Mouse (Mus musculus) heart, embryonic 14.5 days (tissue): ENCODE results near the gene 3100002H09Rik. TPM values are rescaled to one million over a fixed set of nuclear protein-coding genes. Genes with fewer than 3 reads are reported as not detected.

ENCODE experiments used
- polyA plus RNA-seq: library from polyadenylated mRNA; unstranded; fragments of >200 nt; fragmentation: Nextera tagmentation; extraction: Ambion mirVana; gene quantifications from 2 replicates; pipeline ENCODE4 v1.2.1, GENCODE M21; 2014

The 3100002H09Rik gene
- polyA plus RNA-seq, 1 experiment from 2014 or later: not detected

Other genes starting within 250 kb of the 3100002H09Rik start
- 0.19 and 0.20 TPM in 2 replicates for gene Pou3f1, start 46.0 kb upstream of the 3100002H09Rik start, polyA plus RNA-seq
- 38.8 and 42.5 TPM in 2 replicates for gene Utp11, start 82.8 kb upstream of the 3100002H09Rik start, polyA plus RNA-seq
- 6.8 and 7.0 TPM in 2 replicates for gene Fhl3, start 89.9 kb upstream of the 3100002H09Rik start, polyA plus RNA-seq
- gene Sf3a3, start 104.0 kb upstream of the 3100002H09Rik start, polyA plus RNA-seq: 73.4 and 73.5 TPM in 2 replicates
- gene Inpp5b, start 131.0 kb upstream of the 3100002H09Rik start, polyA plus RNA-seq: 17.3 and 18.6 TPM in 2 replicates
- 11.4 and 14.0 TPM in 2 replicates for gene Mtf1, start 191.3 kb upstream of the 3100002H09Rik start, polyA plus RNA-seq
- 23.1 and 28.1 TPM in 2 replicates for gene Yrdc, start 239.9 kb upstream of the 3100002H09Rik start, polyA plus RNA-seq
- gene 1110065P20Rik, start 240.4 kb upstream of the 3100002H09Rik start, polyA plus RNA-seq: 48.8 and 56.9 TPM in 2 replicates